Mouse (Mus musculus): ENCODE results near the gene Nrxn3. TPM values are rescaled to one million over a fixed set of nuclear protein-coding genes. Genes with fewer than 3 reads are reported as not detected.

The Nrxn3 gene
- polyA plus RNA-seq, 1 experiment, result 0.09 TPM

GRCm38 (mm10) chr12:89312586-89312985 is 589.9 kb downstream of the Nrxn3 start:
- Histone ChIP-seq H3K36me3 (replicated peaks; ENCODE audit: low read length) (no peaks in the 10 kb centered on the region), H3K4me1 (no peaks in the 10 kb centered on the region), H3K9me3 (no peaks in the 10 kb centered on the region), H3K27me3 (replicated peaks) (no peaks in the 10 kb centered on the region), H3K4me3 (replicated peaks) (no peak overlapping the region)
- TF ChIP-seq GATA1 (IDR thresholded peaks at IDR 0.05; ENCODE audit: borderline replicate concordance, low read length), result no peak
- no peak for TF ChIP-seq FLI1 (IDR thresholded peaks at IDR 0.05; ENCODE audit: low read length)

- H3K4me3 ChIP-seq (replicated peaks), result no peak overlapping the region
- no peak for TF ChIP-seq FLI1 (IDR thresholded peaks at IDR 0.05; ENCODE audit: low read length)
- TF ChIP-seq GATA1 (IDR thresholded peaks at IDR 0.05; ENCODE audit: borderline replicate concordance, low read length), result no peak
- no peaks in the 10 kb centered on the region for H3K4me1 ChIP-seq
- H3K27me3 ChIP-seq (replicated peaks), result no peaks in the 10 kb centered on the region
- no peaks in the 10 kb centered on the region for H3K36me3 ChIP-seq (replicated peaks; ENCODE audit: low read length)
- no peaks in the 10 kb centered on the region for H3K9me3 ChIP-seq
These were observed 603.3 kb downstream of the Nrxn3 start for GRCm38 (mm10) chr12:89325864-89326560.

- Histone ChIP-seq H3K4me3 (replicated peaks) (no peak overlapping the region), H3K4me1 (no peaks in the 10 kb centered on the region), H3K27me3 (replicated peaks) (no peaks in the 10 kb centered on the region), H3K36me3 (replicated peaks; ENCODE audit: low read length) (no peaks in the 10 kb centered on the region), H3K9me3 (no peaks in the 10 kb centered on the region)
- TF ChIP-seq FLI1 (IDR thresholded peaks at IDR 0.05; ENCODE audit: low read length) (no peak), GATA1 (IDR thresholded peaks at IDR 0.05; ENCODE audit: borderline replicate concordance, low read length) (no peak)
These were observed 609.0 kb downstream of the Nrxn3 start for GRCm38 (mm10) chr12:89331474-89332263.

GRCm38 (mm10) chr12:89333486-89333885 is 610.8 kb downstream of the Nrxn3 start:
- Histone ChIP-seq H3K27me3 (replicated peaks) (no peaks in the 10 kb centered on the region), H3K4me3 (replicated peaks) (no peak overlapping the region), H3K4me1 (no peaks in the 10 kb centered on the region), H3K9me3 (no peaks in the 10 kb centered on the region), H3K36me3 (replicated peaks; ENCODE audit: low read length) (no peaks in the 10 kb centered on the region)
- TF ChIP-seq GATA1 (IDR thresholded peaks at IDR 0.05; ENCODE audit: borderline replicate concordance, low read length) (no peak), FLI1 (IDR thresholded peaks at IDR 0.05; ENCODE audit: low read length) (no peak)

- no peaks in the 10 kb centered on the region for H3K9me3 ChIP-seq
- TF ChIP-seq GATA1 (IDR thresholded peaks at IDR 0.05; ENCODE audit: borderline replicate concordance, low read length) (no peak), FLI1 (IDR thresholded peaks at IDR 0.05; ENCODE audit: low read length) (no peak)
- H3K4me1 ChIP-seq, result peaks cover 8% of the 10 kb centered on the region; the same call in 1 of the 2 replicates
- no peaks in the 10 kb centered on the region for H3K36me3 ChIP-seq (replicated peaks; ENCODE audit: low read length)
- no peaks in the 10 kb centered on the region for H3K27me3 ChIP-seq (replicated peaks)
- H3K4me3 ChIP-seq (replicated peaks), result peak overlapping the region; percentile 70
These were observed 642.2 kb downstream of the Nrxn3 start for GRCm38 (mm10) chr12:89364850-89365249.

GRCm38 (mm10) chr12:89369939-89370338 is 647.3 kb downstream of the Nrxn3 start:
- no peaks in the 10 kb centered on the region for H3K36me3 ChIP-seq (replicated peaks; ENCODE audit: low read length)
- H3K4me3 ChIP-seq (replicated peaks), result no peak overlapping the region
- H3K9me3 ChIP-seq, result no peaks in the 10 kb centered on the region; the same call in 1 of the 2 replicates
- H3K4me1 ChIP-seq, result peaks cover under 1% of the 10 kb centered on the region; the same call in 1 of the 2 replicates
- H3K27me3 ChIP-seq (replicated peaks), result no peaks in the 10 kb centered on the region
- no peak for TF ChIP-seq GATA1 (IDR thresholded peaks at IDR 0.05; ENCODE audit: borderline replicate concordance, low read length)
- TF ChIP-seq FLI1 (IDR thresholded peaks at IDR 0.05; ENCODE audit: low read length), result no peak

- H3K27me3 ChIP-seq (replicated peaks), result no peaks in the 10 kb centered on the region
- H3K4me1 ChIP-seq, result no peaks in the 10 kb centered on the region
- TF ChIP-seq FLI1 (IDR thresholded peaks at IDR 0.05; ENCODE audit: low read length) (no peak), GATA1 (IDR thresholded peaks at IDR 0.05; ENCODE audit: borderline replicate concordance, low read length) (no peak)
- H3K36me3 ChIP-seq (replicated peaks; ENCODE audit: low read length), result no peaks in the 10 kb centered on the region
- H3K9me3 ChIP-seq, result no peaks in the 10 kb centered on the region; the same call in 1 of the 2 replicates
- no peak overlapping the region for H3K4me3 ChIP-seq (replicated peaks)
These were observed 653.9 kb downstream of the Nrxn3 start for GRCm38 (mm10) chr12:89376600-89376999.

- Histone ChIP-seq H3K27me3 (replicated peaks) (no peaks in the 10 kb centered on the region), H3K9me3 (no peaks in the 10 kb centered on the region; the same call in 1 of the 2 replicates), H3K4me1 (no peaks in the 10 kb centered on the region), H3K4me3 (replicated peaks) (no peak overlapping the region), H3K36me3 (replicated peaks; ENCODE audit: low read length) (no peaks in the 10 kb centered on the region)
- TF ChIP-seq FLI1 (IDR thresholded peaks at IDR 0.05; ENCODE audit: low read length) (no peak), GATA1 (IDR thresholded peaks at IDR 0.05; ENCODE audit: borderline replicate concordance, low read length) (no peak)
These were observed 654.5 kb downstream of the Nrxn3 start for GRCm38 (mm10) chr12:89377051-89377643.

- TF ChIP-seq FLI1 (IDR thresholded peaks at IDR 0.05; ENCODE audit: low read length), result no peak
- TF ChIP-seq GATA1 (IDR thresholded peaks at IDR 0.05; ENCODE audit: borderline replicate concordance, low read length), result no peak
- no peak overlapping the region for H3K4me3 ChIP-seq (replicated peaks)
- no peaks in the 10 kb centered on the region for H3K4me1 ChIP-seq
- no peaks in the 10 kb centered on the region for H3K27me3 ChIP-seq (replicated peaks)
- H3K36me3 ChIP-seq (replicated peaks; ENCODE audit: low read length), result no peaks in the 10 kb centered on the region
- H3K9me3 ChIP-seq, result no peaks in the 10 kb centered on the region; the same call in 1 of the 2 replicates
These were observed 655.0 kb downstream of the Nrxn3 start for GRCm38 (mm10) chr12:89377687-89378086.
